Mouse (Mus musculus): ENCODE measurements around the gene Gabra2. TPM values are rescaled to one million over a fixed set of nuclear protein-coding genes. Genes with fewer than 3 reads are reported as not detected.

Gabra2 gene
- total RNA-seq (2021) = under 1 TPM in 1 of 2 experiments, not detected in 1; 0.09 TPM
- long read RNA-seq, experiment 1 = 0 reads
- long read RNA-seq, experiment 2, partial matches to known transcripts = 0 of 1 reads
- long read RNA-seq, experiment 2, other reads (novel, unspliced or antisense) = 1 of 1 reads

GRCm38 (mm10) chr5:71095725-71096607, at the start of gene Gabra2:
Gene Gabra2, minus strand, starts transcription at chr5:71095849.
- DNase-seq = peak; percentile 16

- no peak for DNase-seq
These were observed 41.0 kb upstream of the Gabra2 start for GRCm38 (mm10) chr5:71136691-71137090.

GRCm38 (mm10) chr5:71135840-71136239, 40.2 kb upstream of the Gabra2 start:
- DNase-seq = no peak

- peak; percentile 10 for DNase-seq
These were observed 32.1 kb upstream of the Gabra2 start for GRCm38 (mm10) chr5:71127721-71128120.

GRCm38 (mm10) chr5:71115216-71115615, 19.6 kb upstream of the Gabra2 start:
- peak; percentile 50 for DNase-seq

- peak; percentile 20 for DNase-seq
These were observed 469 bp downstream of the Gabra2 start for GRCm38 (mm10) chr5:71095180-71095579.

- DNase-seq = no peak
These were observed 873 bp downstream of the Gabra2 start for GRCm38 (mm10) chr5:71094776-71095175.

GRCm38 (mm10) chr5:71093807-71094206, 1.8 kb downstream of the Gabra2 start:
- DNase-seq = no peak

- DNase-seq = peak; percentile 5
These were observed 3.2 kb downstream of the Gabra2 start for GRCm38 (mm10) chr5:71092475-71092874.

- no peak for DNase-seq
These were observed 3.7 kb downstream of the Gabra2 start for GRCm38 (mm10) chr5:71091926-71092325.

GRCm38 (mm10) chr5:71078861-71079260, 16.8 kb downstream of the Gabra2 start:
- DNase-seq = no peak

- DNase-seq = no peak
These were observed 34.0 kb downstream of the Gabra2 start for GRCm38 (mm10) chr5:71061696-71062095.

- DNase-seq = no peak
These were observed 37.6 kb downstream of the Gabra2 start for GRCm38 (mm10) chr5:71058047-71058446.

GRCm38 (mm10) chr5:71037352-71037751, 58.3 kb downstream of the Gabra2 start:
- DNase-seq = peak; percentile 62

- no peak for DNase-seq
These were observed 69.7 kb downstream of the Gabra2 start for GRCm38 (mm10) chr5:71025956-71026355.

GRCm38 (mm10) chr5:71011751-71012150, 83.9 kb downstream of the Gabra2 start:
- no peak for DNase-seq

- no peak for DNase-seq
These were observed 84.4 kb downstream of the Gabra2 start for GRCm38 (mm10) chr5:71011271-71011670.

- no peak for DNase-seq
These were observed 84.9 kb downstream of the Gabra2 start for GRCm38 (mm10) chr5:71010797-71011196.

- no peak for DNase-seq
These were observed 99.9 kb downstream of the Gabra2 start for GRCm38 (mm10) chr5:70995617-70996325.

GRCm38 (mm10) chr5:70993281-70993680, 102.4 kb downstream of the Gabra2 start:
- no peak for DNase-seq

- no peak for DNase-seq
These were observed 104.8 kb downstream of the Gabra2 start for GRCm38 (mm10) chr5:70990891-70991290.
